8 mouse cellular contexts compared by ENCODE assay signal in genomic region chr2:181365655-181366075, GRCm38 (mm10). TPM values are rescaled to one million over a fixed set of nuclear protein-coding genes. Genes with fewer than 3 reads are reported as not detected.
DNase-seq lines count a peak whose midpoint lies in the region; ATAC-seq and TF ChIP-seq lines count a peak whose summit lies in the region.

No protein-coding gene starts in this region.

- H3K9ac ChIP-seq in liver, embryonic 15.5 days, result peak overlapping the region; percentile 90
- H3K9ac ChIP-seq in stomach, postnatal 0 days (ENCODE audit: low read length), result peak overlapping the region; percentile 91

- TF ChIP-seq EP300 in stomach, postnatal 0 days (optimal IDR thresholded peaks at IDR 0.05), result no peak

- no peak for DNase-seq in lung, adult 2 months
- no peak for DNase-seq in lung, postnatal 10 days
- peak; percentile 42 for DNase-seq in c-Kit-positive CD71-positive TER-119-positive erythroid progenitor cells, embryonic 14.5 days (ENCODE audit: low spot score)
- DNase-seq in stomach, postnatal 0 days (ENCODE audit: low spot score), result no peak
- no peak for DNase-seq in layer of hippocampus, postnatal 14 days (ENCODE audit: low spot score in 2 of 2)
- no peak for DNase-seq in left cerebral cortex, adult 11 months (ENCODE audit: low spot score)

- no peak for TF ChIP-seq CTCF in lung, adult 2 months (IDR thresholded peaks at IDR 0.05; ENCODE audit: insufficient read depth, low read length)
- no peak for TF ChIP-seq CTCF in stomach, postnatal 0 days (IDR thresholded peaks at IDR 0.05; ENCODE audit: low read depth)

- H3K9me3 ChIP-seq in liver, embryonic 15.5 days (replicated peaks), result no peaks in the 10 kb centered on the region
- no peaks in the 10 kb centered on the region for H3K9me3 ChIP-seq in stomach, postnatal 0 days (ENCODE audit: control insufficient read depth, low read length)

- peak overlapping the region; percentile 91 for H3K4me3 ChIP-seq in lung, adult 2 months (replicated peaks; ENCODE audit: extremely low read depth, low read depth, low read length)
- H3K4me3 ChIP-seq in liver, embryonic 15.5 days (replicated peaks), result peak overlapping the region; percentile 78
- H3K4me3 ChIP-seq in stomach, postnatal 0 days (ENCODE audit: low read depth, low read length), result peak overlapping the region; percentile 71

- H3K27me3 ChIP-seq in liver, embryonic 15.5 days, result no peaks in the 10 kb centered on the region
- no peaks in the 10 kb centered on the region for H3K27me3 ChIP-seq in stomach, postnatal 0 days (ENCODE audit: control insufficient read depth, insufficient read depth, low read length)

- H3K36me3 ChIP-seq in liver, embryonic 15.5 days (replicated peaks), result peaks cover 41% of the 10 kb centered on the region
- H3K36me3 ChIP-seq in stomach, postnatal 0 days (ENCODE audit: control insufficient read depth, insufficient read depth, low read length), result peaks cover 7% of the 10 kb centered on the region; the same call in 1 of the 2 replicates

- WGBS in lung, adult 2 months, result under 1% methylated on average over 20 of the region's 20 CpGs
- under 1% methylated on average over 20 of the region's 20 CpGs for WGBS in liver, embryonic 15.5 days (ENCODE audit: insufficient replicate concordance)
- WGBS in stomach, postnatal 0 days, result under 1% methylated on average over 20 of the region's 20 CpGs

- 0 out of 2 replicates have a peak, but pooled peaks have one; percentile 2 for TF ChIP-seq POLR2A in lung, adult 2 months (IDR thresholded peaks at IDR 0.05; ENCODE audit: borderline replicate concordance, extremely low read depth, low read depth, low read length)

- peaks cover 8% of the 10 kb centered on the region for H3K4me1 ChIP-seq in lung, adult 2 months (ENCODE audit: control insufficient read depth, insufficient read depth, low read length)
- H3K4me1 ChIP-seq in liver, embryonic 15.5 days (replicated peaks), result peaks cover 48% of the 10 kb centered on the region
- H3K4me1 ChIP-seq in stomach, postnatal 0 days (replicated peaks; ENCODE audit: control insufficient read depth, insufficient read depth), result peaks cover 5% of the 10 kb centered on the region

- ATAC-seq in granulocyte monocyte progenitor cell, adult 5-6 weeks (replicated peaks; ENCODE audit: poor library complexity, severe bottlenecking), result peak; percentile 44
- peak; percentile 71 for ATAC-seq in liver, embryonic 15.5 days (ENCODE audit: insufficient read depth)
- ATAC-seq in stomach, postnatal 0 days (ENCODE audit: low FRiP score, low TSS enrichment), result peak; percentile 74

- peak overlapping the region; percentile 97 for H3K4me2 ChIP-seq in liver, embryonic 15.5 days
- peak overlapping the region; percentile 97 for H3K4me2 ChIP-seq in stomach, postnatal 0 days (replicated peaks; ENCODE audit: low read depth)

- peak overlapping the region; percentile 93 for H3K27ac ChIP-seq in liver, embryonic 15.5 days (replicated peaks)
- peak overlapping the region; percentile 94 for H3K27ac ChIP-seq in stomach, postnatal 0 days (replicated peaks)

RNA-seq across cellular contexts. Expression of gene Arfrp1, which starts 0.5 kb away (rescaled TPM):
- polyA plus RNA-seq in lung, adult 2 months (2012; rRNA removed), result 29.1 and 42.9 TPM in 2 replicates
- total RNA-seq in granulocyte monocyte progenitor cell, adult 5-6 weeks (2014; fragmentation: Nextera tagmentation), result 34.1 and 43.2 TPM in 2 replicates
- 38.6 and 39.2 TPM in 2 replicates for total RNA-seq in granulocyte monocyte progenitor cell, adult 5-6 weeks (2017)
- 21.1 and 23.2 TPM in 2 replicates for polyA plus RNA-seq in liver, embryonic 15.5 days (2015; fragmentation: Nextera tagmentation; extraction: Ambion mirVana)
- polyA plus RNA-seq in stomach, postnatal 0 days (2015; fragmentation: Nextera tagmentation; extraction: Ambion mirVana), result 30.1 and 33.7 TPM in 2 replicates
- total RNA-seq in layer of hippocampus, postnatal 14 days (2021), result 10 to 100 TPM; 37.0 to 37.7 TPM

RNA-seq across cellular contexts. Expression of gene Zgpat, which starts 0.9 kb away (rescaled TPM):
- polyA plus RNA-seq in lung, adult 2 months (2012; rRNA removed), result 39.0 and 44.0 TPM in 2 replicates
- 12.8 and 18.3 TPM in 2 replicates for total RNA-seq in granulocyte monocyte progenitor cell, adult 5-6 weeks (2014; fragmentation: Nextera tagmentation)
- total RNA-seq in granulocyte monocyte progenitor cell, adult 5-6 weeks (2017), result 29.8 and 35.7 TPM in 2 replicates
- polyA plus RNA-seq in liver, embryonic 15.5 days (2015; fragmentation: Nextera tagmentation; extraction: Ambion mirVana), result 12.0 and 12.1 TPM in 2 replicates
- 15.5 and 18.2 TPM in 2 replicates for polyA plus RNA-seq in stomach, postnatal 0 days (2015; fragmentation: Nextera tagmentation; extraction: Ambion mirVana)
- 10 to 100 TPM; 60.3 to 65.3 TPM for total RNA-seq in layer of hippocampus, postnatal 14 days (2021)

RNA-seq across cellular contexts. Expression of gene Lime1, which starts 14.2 kb away (rescaled TPM):
- 60.5 and 89.8 TPM in 2 replicates for polyA plus RNA-seq in lung, adult 2 months (2012; rRNA removed)
- total RNA-seq in granulocyte monocyte progenitor cell, adult 5-6 weeks (2014; fragmentation: Nextera tagmentation), result 24.1 and 24.9 TPM in 2 replicates
- 6.9 and 20.8 TPM in 2 replicates for total RNA-seq in granulocyte monocyte progenitor cell, adult 5-6 weeks (2017)
- 6.2 and 7.4 TPM in 2 replicates for polyA plus RNA-seq in liver, embryonic 15.5 days (2015; fragmentation: Nextera tagmentation; extraction: Ambion mirVana)
- 8.3 and 8.8 TPM in 2 replicates for polyA plus RNA-seq in stomach, postnatal 0 days (2015; fragmentation: Nextera tagmentation; extraction: Ambion mirVana)
- 10 to 100 TPM; 32.1 to 32.8 TPM for total RNA-seq in layer of hippocampus, postnatal 14 days (2021)

RNA-seq across cellular contexts. Expression of gene Rtel1, which starts 46.1 kb away (rescaled TPM):
- 23.1 and 41.0 TPM in 2 replicates for polyA plus RNA-seq in lung, adult 2 months (2012; rRNA removed)
- 63.9 and 85.0 TPM in 2 replicates for total RNA-seq in granulocyte monocyte progenitor cell, adult 5-6 weeks (2014; fragmentation: Nextera tagmentation)
- 30.1 and 47.5 TPM in 2 replicates for total RNA-seq in granulocyte monocyte progenitor cell, adult 5-6 weeks (2017)
- 22.9 and 24.7 TPM in 2 replicates for polyA plus RNA-seq in liver, embryonic 15.5 days (2015; fragmentation: Nextera tagmentation; extraction: Ambion mirVana)
- 9.0 and 9.3 TPM in 2 replicates for polyA plus RNA-seq in stomach, postnatal 0 days (2015; fragmentation: Nextera tagmentation; extraction: Ambion mirVana)
- 10 to 100 TPM; 39.7 to 42.8 TPM for total RNA-seq in layer of hippocampus, postnatal 14 days (2021)

RNA-seq across cellular contexts. Expression of gene Stmn3, which starts 51.4 kb away (rescaled TPM):
- polyA plus RNA-seq in lung, adult 2 months (2012; rRNA removed), result 0.13 TPM in 1 of 2 replicates, not detected in the other
- not detected in 2 replicates for total RNA-seq in granulocyte monocyte progenitor cell, adult 5-6 weeks (2014; fragmentation: Nextera tagmentation)
- total RNA-seq in granulocyte monocyte progenitor cell, adult 5-6 weeks (2017), result not detected in 2 replicates
- 0.30 and 0.39 TPM in 2 replicates for polyA plus RNA-seq in liver, embryonic 15.5 days (2015; fragmentation: Nextera tagmentation; extraction: Ambion mirVana)
- polyA plus RNA-seq in stomach, postnatal 0 days (2015; fragmentation: Nextera tagmentation; extraction: Ambion mirVana), result 26.3 and 28.9 TPM in 2 replicates
- total RNA-seq in layer of hippocampus, postnatal 14 days (2021), result 100 to 1,000 TPM; 793 to 798 TPM
